Mouse (Mus musculus) hindbrain, embryonic 11.5 days (tissue): ENCODE measurements at regions not wholly inside any gene's neighbourhood (a gene's known extent, or its start where the extent isn't known, plus 50 kb on each side); places are given as distances from the start of the nearest gene placed in this dataset.
"Not testable (repeated sequence)": the region's sequence is repeated elsewhere in the genome, so short reads cannot be mapped to it uniquely, and the experiment has no call there.

Source experiments
- ATAC-seq: fragments of 200-750 bp; cut with Nextera tagmentation; 2 replicates; pipeline ENCODE4 v1.8.0; 2017; ENCODE audit warnings: mild to moderate bottlenecking, moderate TSS enrichment, moderate library complexity; ENCODE audit not compliant: low FRiP score
- DNase-seq: peaks from one replicate; pipeline ENCODE4 v3.0.0-alpha.2; 2015; ENCODE audit warnings: low spot score
- H3K27ac ChIP-seq: fragments of 300-500 bp; sonication (generic); 2 replicates; pipeline ENCODE4 v1.5.1; 2014; ENCODE audit warnings: mild to moderate bottlenecking, low read depth, low read length
- H3K27me3 ChIP-seq: fragments of 300-500 bp; sonication (generic); 2 replicates; pipeline ENCODE4 v1.6.1; 2014; ENCODE audit warnings: mild to moderate bottlenecking, low read length, moderate library complexity, mixed read lengths; ENCODE audit not compliant: control insufficient read depth, insufficient read depth
- H3K36me3 ChIP-seq: fragments of 300-500 bp; sonication (generic); 2 replicates; pipeline ENCODE4 v1.6.1; 2014; ENCODE audit warnings: mild to moderate bottlenecking, low read length, moderate library complexity, mixed read lengths; ENCODE audit not compliant: control insufficient read depth, insufficient read depth
- H3K4me1 ChIP-seq: fragments of 300-500 bp; sonication (generic); replicated peaks from 2 replicates; pipeline ENCODE4 v1.6.1; 2014; ENCODE audit warnings: low read length, mixed read lengths; ENCODE audit not compliant: control insufficient read depth, insufficient read depth
- H3K4me2 ChIP-seq: fragments of 300-500 bp; sonication (generic); replicated peaks from 2 replicates; pipeline ENCODE4 v1.6.1; 2014; ENCODE audit warnings: mild to moderate bottlenecking, low read depth, low read length
- H3K4me3 ChIP-seq: fragments of 300-500 bp; sonication (generic); 2 replicates; pipeline ENCODE4 v1.5.1; 2014; ENCODE audit warnings: low read depth, low read length
- H3K9ac ChIP-seq: fragments of 300-500 bp; sonication (generic); 2 replicates; pipeline ENCODE4 v1.6.1; 2014; ENCODE audit warnings: low read depth, low read length
- H3K9me3 ChIP-seq: fragments of 300-500 bp; sonication (generic); 2 replicates; pipeline ENCODE4 v1.6.1; 2016; ENCODE audit warnings: low read length; ENCODE audit not compliant: control insufficient read depth
- WGBS: fragments of 180-500 bp; shearing (Covaris S2); extraction: QIAGEN DNeasy Blood & Tissue Kit; methylation state at CpG from one replicate; pipeline ENCODE4 v1.1.7; 2014; 5-methylcytosine and 5-hydroxymethylcytosine counted together

- H3K9me3 ChIP-seq, result no peaks in the 10 kb centered on the region
- no peak overlapping the region for H3K4me2 ChIP-seq
- H3K4me3 ChIP-seq, result no peak overlapping the region
- DNase-seq (no peak), ATAC-seq (no peak)
- H3K27me3 ChIP-seq, result no peaks in the 10 kb centered on the region
- 85% methylated on average over 5 of the region's 5 CpGs for WGBS
- no peaks in the 10 kb centered on the region for H3K36me3 ChIP-seq
- no peaks in the 10 kb centered on the region for H3K4me1 ChIP-seq
- H3K27ac ChIP-seq, result no peak overlapping the region
- no peak overlapping the region for H3K9ac ChIP-seq
These were observed 60.9 kb upstream of the Gm14496 start for GRCm38 (mm10) chr2:181930037-181930436.

- not testable (repeated sequence) for H3K27ac ChIP-seq, H3K4me3 ChIP-seq, H3K36me3 ChIP-seq, H3K4me1 ChIP-seq, H3K9ac ChIP-seq, H3K4me2 ChIP-seq, ATAC-seq, H3K27me3 ChIP-seq, H3K9me3 ChIP-seq, DNase-seq
- 93% methylated on average over 4 of the region's 4 CpGs for WGBS
These were observed 60.4 kb upstream of the Gm14496 start for GRCm38 (mm10) chr2:181930538-181930937.

GRCm38 (mm10) chr2:181931077-181931815, 59.7 kb upstream of the Gm14496 start:
- DNase-seq (peak; percentile 54), ATAC-seq (peak; percentile 71)
- H3K27me3 ChIP-seq, H3K4me2 ChIP-seq, H3K9ac ChIP-seq, H3K4me1 ChIP-seq, H3K27ac ChIP-seq, H3K4me3 ChIP-seq, H3K9me3 ChIP-seq, H3K36me3 ChIP-seq: not testable (repeated sequence)
- WGBS, result 77% methylated on average over 3 of the region's 3 CpGs

GRCm38 (mm10) chr2:181931918-181932605, 58.9 kb upstream of the Gm14496 start:
- no peak overlapping the region for H3K9ac ChIP-seq
- H3K36me3 ChIP-seq, result no peaks in the 10 kb centered on the region
- ATAC-seq (no peak), DNase-seq (peak; percentile 39)
- H3K4me3 ChIP-seq, result no peak overlapping the region
- WGBS, result 84% methylated on average over 2 of the region's 2 CpGs
- H3K27me3 ChIP-seq, result no peaks in the 10 kb centered on the region
- no peak overlapping the region for H3K4me2 ChIP-seq
- H3K27ac ChIP-seq, result no peak overlapping the region
- H3K4me1 ChIP-seq, result no peaks in the 10 kb centered on the region
- H3K9me3 ChIP-seq, result no peaks in the 10 kb centered on the region
